Mouse (Mus musculus) mouse embryonic stem cell (cell line): Measurements from ENCODE around the gene Vps35l.

Source experiments
- in situ Hi-C, 2 experiments: fragments of 300-500 bp; cut with MboI; formaldehyde crosslinking; loops; 1 replicate in 1 of 2; 3 replicates in 1 of 2; pipeline ENCODE4 v1.14.3; 2019 to 2020; ENCODE audit warnings: low sequenced_read_pairs in 2 of 2, low pct_unique_long_range_greater_than_20kb in 1 of 2, mixed read lengths in 1 of 2; ENCODE audit not compliant: unreplicated experiment in 1 of 2

Vps35l gene

DNA sequence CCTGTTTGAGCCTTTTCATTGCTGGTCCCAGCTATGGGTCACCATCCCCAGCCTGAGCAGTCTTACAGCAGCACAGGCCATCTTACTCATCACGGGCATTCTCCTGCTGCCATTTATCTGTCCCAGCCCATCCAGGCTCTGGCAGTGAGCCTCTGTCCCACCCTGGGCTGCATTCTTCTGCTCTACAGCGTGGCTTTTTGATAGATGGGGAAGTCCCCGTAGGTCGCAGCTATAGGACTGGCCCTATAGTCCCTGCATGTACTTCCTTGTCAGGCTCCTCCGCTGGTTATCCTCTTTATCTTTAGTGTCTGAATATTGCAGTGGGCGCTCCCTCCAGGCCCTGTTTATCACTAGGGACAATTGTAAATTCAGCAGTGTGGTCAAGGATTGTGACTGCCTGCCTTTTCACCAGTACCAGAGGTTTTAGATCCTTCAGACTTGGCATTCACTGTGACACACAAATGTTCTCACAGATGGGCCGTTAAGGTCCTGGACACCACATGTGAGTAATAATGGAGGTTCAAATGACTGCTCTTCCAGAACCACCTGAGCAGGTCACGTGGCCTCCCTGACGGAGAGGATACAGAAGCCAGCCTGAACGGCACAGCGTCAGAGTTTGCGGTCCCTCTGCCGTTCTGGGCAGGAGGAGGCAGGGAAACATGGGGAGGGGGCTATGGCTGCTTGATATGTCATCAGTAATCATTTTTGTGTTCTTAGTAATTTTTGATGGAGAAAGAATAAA is 11.0 kb upstream of the Vps35l start:
- in situ Hi-C loops, result no loop called here

- in situ Hi-C loops, result no loop called here
Measured at GRCm38 (mm10) chr7:118731781-118732180, 8.2 kb upstream of the Vps35l start.

DNA sequence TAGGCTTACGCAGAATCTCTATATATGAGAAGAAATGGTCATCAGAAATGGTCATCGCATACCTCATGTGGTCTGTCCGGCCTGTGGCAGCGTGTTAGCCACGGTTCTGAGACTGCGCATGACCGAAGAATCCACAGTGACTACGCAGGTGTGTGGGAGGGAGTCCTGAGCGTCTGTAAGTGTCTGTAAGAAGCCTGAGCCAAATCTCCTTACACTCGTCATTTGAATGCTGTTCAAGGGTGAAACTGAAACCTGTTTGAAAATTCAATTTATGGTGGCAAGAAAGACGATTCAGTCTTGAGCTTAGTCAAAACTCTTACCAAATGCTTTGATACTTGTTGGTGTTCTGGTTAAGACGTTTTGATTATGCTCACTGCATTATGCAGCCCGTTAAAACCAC is 6.8 kb upstream of the Vps35l start:
- in situ Hi-C loops, result no loop called here

GRCm38 (mm10) chr7:118738730-118739129 is 1.3 kb upstream of the Vps35l start:
- in situ Hi-C loops, result no loop called here

DNA sequence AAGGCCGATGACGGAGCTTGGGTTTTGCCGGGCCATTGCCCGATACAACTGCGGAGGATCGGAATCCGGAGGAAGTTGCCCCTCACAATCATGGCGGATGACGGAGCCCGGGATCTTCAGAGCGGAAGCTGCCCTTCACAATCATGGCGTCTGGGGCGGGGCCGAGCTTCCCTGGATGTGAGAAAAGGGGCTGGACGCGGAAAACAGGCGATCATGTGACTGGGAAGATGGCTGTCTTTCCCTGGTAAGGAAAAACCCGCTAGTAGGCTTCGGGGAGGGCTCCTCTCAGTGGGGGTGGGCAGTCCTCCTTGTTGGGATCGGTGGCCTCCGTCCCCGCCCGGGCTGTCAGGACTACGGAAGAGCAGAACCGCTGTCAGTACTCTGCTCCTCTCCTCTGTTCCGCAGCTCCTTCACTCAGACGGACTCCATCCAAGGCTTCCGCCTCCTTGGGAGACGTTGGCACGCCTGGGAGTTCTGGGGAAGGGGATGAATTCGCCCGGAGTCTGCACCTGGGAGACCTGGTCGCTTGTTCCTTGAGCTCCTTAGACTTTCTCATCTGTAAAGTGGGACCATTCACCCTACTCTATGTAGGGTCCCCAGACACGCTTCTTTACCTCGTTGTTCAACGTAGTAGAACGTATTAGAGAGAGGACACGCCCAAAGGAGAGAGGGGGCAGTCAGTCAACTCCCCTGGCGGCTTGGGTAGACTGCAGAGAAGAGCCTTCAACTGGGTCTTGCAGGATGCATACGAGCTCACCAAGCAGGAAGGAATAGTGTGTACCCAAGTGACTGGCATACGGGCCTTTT is 709 bp downstream of the Vps35l start:
- in situ Hi-C loops, result no loop called here

GRCm38 (mm10) chr7:118742278-118742677 is 2.3 kb downstream of the Vps35l start:
- in situ Hi-C loops, result no loop called here

DNA sequence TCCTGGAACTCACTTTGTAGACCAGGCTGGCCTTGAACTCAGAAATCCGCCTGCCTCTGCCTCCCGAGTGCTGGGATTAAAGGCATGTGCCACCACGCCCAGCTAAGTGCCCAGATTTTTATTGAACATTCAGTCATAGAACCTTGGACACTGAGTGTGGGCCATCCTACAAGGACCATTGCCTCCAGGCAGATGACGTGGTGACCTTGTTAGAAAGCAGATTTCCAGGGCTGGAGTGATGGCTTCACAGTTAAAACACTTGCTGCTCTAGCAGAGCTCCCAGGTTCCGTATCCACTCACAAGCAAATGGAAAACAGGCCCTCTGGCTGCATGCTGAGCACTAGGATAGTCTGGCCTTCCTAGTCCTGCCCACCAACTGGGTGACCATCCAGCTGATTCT is 4.7 kb downstream of the Vps35l start:
- in situ Hi-C loops, result no loop called here

DNA sequence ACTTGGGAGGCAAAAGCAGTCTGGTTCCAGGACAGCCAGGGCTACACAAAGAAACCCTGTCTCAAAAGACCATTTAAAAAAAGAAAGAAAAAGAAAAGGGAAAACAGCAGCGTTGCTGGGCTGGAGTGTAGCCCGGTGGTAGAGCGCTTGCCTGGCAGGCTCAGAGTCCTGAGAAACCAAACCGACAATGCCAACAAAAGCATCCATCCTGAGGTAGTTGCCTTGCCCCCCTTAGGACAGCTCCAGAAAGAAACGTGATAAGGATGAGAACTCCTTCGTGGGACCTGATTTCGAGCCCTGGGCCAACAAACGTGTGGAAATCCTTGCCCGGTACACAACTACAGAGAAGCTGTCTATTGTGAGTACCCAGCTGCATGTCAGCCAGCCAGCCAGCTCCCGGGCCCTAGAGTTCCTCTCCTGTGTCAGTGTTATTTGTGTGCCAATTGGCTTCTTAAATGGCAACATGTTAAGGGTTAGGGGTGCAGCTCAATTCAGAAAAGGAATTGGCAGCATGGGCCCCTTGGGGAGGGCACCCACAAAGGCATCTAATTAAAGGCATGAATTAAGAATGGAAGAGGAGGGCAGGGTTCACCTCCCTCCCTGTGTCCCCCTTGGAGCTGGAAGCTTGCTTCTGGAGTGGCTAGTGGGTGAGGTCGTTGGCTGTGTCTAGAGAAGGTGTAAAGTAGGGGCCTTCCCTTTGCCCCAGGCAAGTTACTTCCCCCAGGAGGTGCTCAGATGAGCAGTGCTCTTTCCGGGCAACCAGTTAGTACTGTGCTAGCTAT is 8.1 kb downstream of the Vps35l start:
- in situ Hi-C loops, result no loop called here

DNA sequence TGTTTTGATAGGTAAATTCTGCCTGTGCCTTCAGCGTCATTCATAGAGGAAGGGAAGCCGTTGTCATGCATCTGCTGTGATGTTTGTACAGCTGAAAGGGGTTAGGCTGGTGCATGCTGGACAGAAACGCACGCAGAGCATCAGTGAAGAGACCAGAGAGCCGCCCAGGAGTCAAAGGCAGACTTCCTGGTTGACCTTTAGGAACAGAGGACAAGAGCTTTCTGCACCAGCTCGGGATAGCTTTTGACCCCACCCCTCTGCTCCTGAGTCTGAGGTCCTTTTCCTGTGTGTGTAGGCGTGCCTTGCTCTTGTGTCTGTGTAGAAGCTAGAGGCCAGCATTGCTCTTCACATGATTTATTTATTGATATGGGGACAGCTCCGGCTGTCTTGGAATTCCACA is 9.7 kb downstream of the Vps35l start:
- in situ Hi-C loops, result loop anchor here in 1 of 2 experiments (10.0 kb wide), 1 partner anchor 245 kb away; the partner anchor contains the start of gene Gprc5b

GRCm38 (mm10) chr7:118751625-118752024 is 11.6 kb downstream of the Vps35l start:
- in situ Hi-C loops, result loop anchor here in 1 of 2 experiments (10.0 kb wide), 1 partner anchor 243 kb away; the partner anchor contains the start of gene Gprc5b

DNA sequence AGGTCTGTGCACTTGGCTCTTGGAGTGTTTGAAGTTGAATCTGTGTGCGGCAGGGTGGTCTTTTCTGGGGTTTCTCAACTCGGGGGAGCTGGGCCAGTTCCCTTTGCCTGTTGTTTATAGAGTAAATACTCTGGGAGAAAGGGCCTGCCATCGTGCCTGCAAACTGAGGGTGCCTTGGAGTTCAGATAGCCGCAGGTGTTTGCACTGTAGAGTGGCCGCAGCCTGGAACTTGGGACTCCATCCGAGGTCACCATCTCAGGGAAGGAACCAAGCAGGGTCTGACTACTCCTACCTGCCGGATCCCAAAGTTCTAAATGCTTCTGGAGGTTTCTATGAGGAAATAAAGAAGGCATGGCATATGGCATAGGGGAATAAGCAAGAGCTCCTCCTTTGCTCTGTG is 15.7 kb downstream of the Vps35l start:
- in situ Hi-C loops, result loop anchor here in 1 of 2 experiments (10.0 kb wide), 1 partner anchor 239 kb away; the partner anchor contains the start of gene Gprc5b

- in situ Hi-C loops, result loop anchor here in 1 of 2 experiments (10.0 kb wide), 1 partner anchor 238 kb away; the partner anchor contains the start of gene Gprc5b
Measured at GRCm38 (mm10) chr7:118756490-118757265, 16.7 kb downstream of the Vps35l start.

- in situ Hi-C loops, result loop anchor here in 1 of 2 experiments (10.0 kb wide), 1 partner anchor 236 kb away; the partner anchor contains the start of gene Gprc5b
Measured at GRCm38 (mm10) chr7:118758369-118758768, 18.3 kb downstream of the Vps35l start.

- in situ Hi-C loops, result loop anchor here in 1 of 2 experiments (10.0 kb wide), 1 partner anchor 235 kb away; the partner anchor contains the start of gene Gprc5b
Measured at GRCm38 (mm10) chr7:118759372-118759771, 19.3 kb downstream of the Vps35l start.

- in situ Hi-C loops, result loop anchor here in 1 of 2 experiments (10.0 kb wide), 1 partner anchor 231 kb away; the partner anchor contains the start of gene Gprc5b
Measured at GRCm38 (mm10) chr7:118763939-118764338, 23.9 kb downstream of the Vps35l start.

DNA sequence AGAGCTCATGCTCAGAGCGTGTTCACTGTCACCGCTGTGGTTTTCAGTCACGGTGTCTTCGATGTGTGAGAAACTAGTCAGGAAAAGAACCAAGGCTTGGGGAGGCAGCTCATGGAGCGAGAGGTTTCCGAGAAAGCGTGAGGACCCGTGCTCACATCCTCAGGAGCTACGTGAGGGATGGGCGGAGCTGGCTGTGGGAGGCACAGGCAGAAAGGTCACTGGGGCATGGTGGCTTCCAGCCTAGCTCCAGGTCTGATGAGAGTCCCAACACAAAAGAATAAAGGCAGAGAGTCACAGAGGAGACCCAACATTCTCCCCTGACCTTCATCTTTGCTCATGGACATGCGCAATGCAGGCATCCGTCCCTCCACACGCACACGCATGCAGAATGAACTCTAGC is 24.7 kb downstream of the Vps35l start:
- in situ Hi-C loops, result loop anchor here in 1 of 2 experiments (10.0 kb wide), 1 partner anchor 230 kb away; the partner anchor contains the start of gene Gprc5b

DNA sequence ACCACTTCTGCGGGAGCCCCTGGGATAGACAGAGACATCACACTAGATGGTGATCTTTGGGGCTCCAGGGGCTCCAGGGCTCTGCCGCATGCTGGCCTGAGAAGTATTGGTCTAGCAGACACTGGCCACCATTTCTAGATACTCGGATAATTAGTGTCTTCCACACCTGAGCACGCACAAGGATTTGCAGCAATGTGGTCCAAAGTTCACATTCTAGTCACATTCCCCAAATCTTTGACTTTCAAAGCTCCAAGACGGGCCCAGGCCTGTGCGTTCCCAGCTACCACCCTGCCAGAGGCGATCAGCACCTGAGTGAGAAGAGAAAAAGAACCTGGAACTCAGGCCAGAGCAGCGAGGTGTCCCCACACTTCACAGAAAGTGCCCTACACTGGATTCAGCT is 25.6 kb downstream of the Vps35l start:
- in situ Hi-C loops, result loop anchor here in 1 of 2 experiments (10.0 kb wide), 1 partner anchor 229 kb away; the partner anchor contains the start of gene Gprc5b
